Mouse (Mus musculus) macrophage (primary cell): ENCODE measurements around the gene Rfesd. TPM values are rescaled to one million over a fixed set of nuclear protein-coding genes. Genes with fewer than 3 reads are reported as not detected.

Source experiments
- H3K27ac ChIP-seq: fragments of 350-480 bp; formaldehyde crosslinking; 2 replicates; pipeline ENCODE4 v1.9.0; 2021
- H3K36me3 ChIP-seq: fragments of 350-480 bp; formaldehyde crosslinking; 2 replicates; pipeline ENCODE4 v1.9.0; 2021; ENCODE audit errors: inconsistent target
- H3K4me3 ChIP-seq: fragments of 350-480 bp; formaldehyde crosslinking; 2 replicates; pipeline ENCODE4 v1.9.0; 2021; ENCODE audit errors: inconsistent target
- H3K79me2 ChIP-seq: fragments of 350-480 bp; formaldehyde crosslinking; 2 replicates; pipeline ENCODE4 v1.9.0; 2021; ENCODE audit errors: inconsistent target
- WGBS: methylation state at CpG from one replicate; pipeline ENCODE4 v1.1.7; 2026; ENCODE audit warnings: inconsistent platforms; ENCODE audit not compliant: missing documents; 5-methylcytosine and 5-hydroxymethylcytosine counted together
- polyA plus RNA-seq: library from polyadenylated mRNA; stranded (reverse); fragments of 250-400 nt; gene quantifications from 3 replicates; pipeline ENCODE4 v1.2.4, GENCODE M21; 2018; ENCODE audit warnings: inconsistent platforms

Rfesd gene
- polyA plus RNA-seq, 1 experiment from 2014 or later: 15.2 TPM

- Histone ChIP-seq H3K79me2 (peaks cover 8% of the 10 kb centered on the region; the same call in 1 of the 2 replicates), H3K4me3 (no peak overlapping the region), H3K36me3 (no peaks in the 10 kb centered on the region), H3K27ac (no peak overlapping the region)
- WGBS: 78% methylated on average over 2 of the region's 2 CpGs
Measured at GRCm38 (mm10) chr13:76021782-76022181, 3.3 kb upstream of the Rfesd start.

GRCm38 (mm10) chr13:76018844-76019400, 403 bp upstream of the Rfesd start:
- Histone ChIP-seq H3K36me3 (no peaks in the 10 kb centered on the region), H3K79me2 (peaks cover 11% of the 10 kb centered on the region; the same call in 1 of the 2 replicates), H3K4me3 (peak overlapping the region; percentile 66), H3K27ac (peak overlapping the region; percentile 57)
- WGBS: 12% methylated on average over 5 of the region's 5 CpGs

GRCm38 (mm10) chr13:76017465-76017864, 1.1 kb downstream of the Rfesd start:
- H3K79me2 ChIP-seq: peaks cover 11% of the 10 kb centered on the region; the same call in 1 of the 2 replicates
- H3K36me3 ChIP-seq: no peaks in the 10 kb centered on the region
- peak overlapping the region; percentile 92 for H3K27ac ChIP-seq
- 33% methylated on average over 3 of the region's 4 CpGs for WGBS
- H3K4me3 ChIP-seq: peak overlapping the region; percentile 87

GRCm38 (mm10) chr13:76014511-76014910, 4.0 kb downstream of the Rfesd start:
- WGBS: 63% methylated on average over 2 of the region's 2 CpGs
- Histone ChIP-seq H3K79me2 (peaks cover 11% of the 10 kb centered on the region; the same call in 1 of the 2 replicates), H3K27ac (no peak overlapping the region), H3K36me3 (no peaks in the 10 kb centered on the region), H3K4me3 (no peak overlapping the region)

GRCm38 (mm10) chr13:76003272-76003671, 15.2 kb downstream of the Rfesd start:
- Histone ChIP-seq H3K79me2 (no peaks in the 10 kb centered on the region), H3K27ac (no peak overlapping the region), H3K36me3 (peaks cover 5% of the 10 kb centered on the region; the same call in 1 of the 2 replicates), H3K4me3 (no peak overlapping the region)
- 98% methylated on average over 3 of the region's 3 CpGs for WGBS

- H3K79me2 ChIP-seq: no peaks in the 10 kb centered on the region
- peak overlapping the region; percentile 59 for H3K27ac ChIP-seq
- WGBS: 13% methylated on average over 9 of the region's 9 CpGs
- H3K4me3 ChIP-seq: peak overlapping the region; percentile 0; the same call in 1 of the 2 replicates
- H3K36me3 ChIP-seq: no peaks in the 10 kb centered on the region
Measured at GRCm38 (mm10) chr13:75992169-75993028, 26.1 kb downstream of the Rfesd start.

- H3K27ac ChIP-seq: no peak overlapping the region
- WGBS: 88% methylated on average over 1 of the region's 1 CpGs
- H3K36me3 ChIP-seq: no peaks in the 10 kb centered on the region
- H3K4me3 ChIP-seq: no peak overlapping the region
- no peaks in the 10 kb centered on the region for H3K79me2 ChIP-seq
Measured at GRCm38 (mm10) chr13:75988096-75988495, 30.4 kb downstream of the Rfesd start.

- H3K27ac ChIP-seq: no peak overlapping the region
- H3K79me2 ChIP-seq: no peaks in the 10 kb centered on the region
- H3K4me3 ChIP-seq: no peak overlapping the region
- no peaks in the 10 kb centered on the region for H3K36me3 ChIP-seq
Measured at GRCm38 (mm10) chr13:75981901-75982300, 36.6 kb downstream of the Rfesd start.

- Histone ChIP-seq H3K4me3 (no peak overlapping the region), H3K27ac (no peak overlapping the region)
- WGBS: 100% methylated on average over 2 of the region's 2 CpGs
Measured at GRCm38 (mm10) chr13:75976649-75977048, 41.9 kb downstream of the Rfesd start.

GRCm38 (mm10) chr13:75976218-75976617, 42.3 kb downstream of the Rfesd start:
- H3K36me3 ChIP-seq: no peaks in the 10 kb centered on the region
- no peak overlapping the region for H3K4me3 ChIP-seq
- WGBS: 96% methylated on average over 2 of the region's 2 CpGs
- no peak overlapping the region for H3K27ac ChIP-seq
- no peaks in the 10 kb centered on the region for H3K79me2 ChIP-seq

More at GRCm38 (mm10) chr13:75976649-75977048, 41.9 kb downstream of the Rfesd start:
- no peaks in the 10 kb centered on the region for H3K79me2 ChIP-seq
- no peaks in the 10 kb centered on the region for H3K36me3 ChIP-seq

GRCm38 (mm10) chr13:75975629-75976028, 42.9 kb downstream of the Rfesd start:
- Histone ChIP-seq H3K27ac (no peak overlapping the region), H3K79me2 (no peaks in the 10 kb centered on the region), H3K36me3 (no peaks in the 10 kb centered on the region), H3K4me3 (no peak overlapping the region)
- 75% methylated on average over 1 of the region's 1 CpGs for WGBS

- no peaks in the 10 kb centered on the region for H3K36me3 ChIP-seq
- no peak overlapping the region for H3K4me3 ChIP-seq
- no peaks in the 10 kb centered on the region for H3K79me2 ChIP-seq
- H3K27ac ChIP-seq: no peak overlapping the region
- 81% methylated on average over 2 of the region's 2 CpGs for WGBS
Measured at GRCm38 (mm10) chr13:75974481-75974880, 44.0 kb downstream of the Rfesd start.

- H3K27ac ChIP-seq: no peak within 1 kb of the TSS
- WGBS: 100% methylated on average over 1 of the region's 1 CpGs
- no peak within 1 kb of the TSS for H3K4me3 ChIP-seq
- no peaks in the 10 kb centered on the region for H3K36me3 ChIP-seq
- H3K79me2 ChIP-seq: no peaks in the 10 kb centered on the region
Measured at GRCm38 (mm10) chr13:75966850-75967249, 51.7 kb downstream of the Rfesd start, which contains the start of gene Spata9. Spata9 (plus strand) TSS chr13:75967150.

GRCm38 (mm10) chr13:75955357-75955992, 63.0 kb downstream of the Rfesd start:
- Histone ChIP-seq H3K36me3 (no peaks in the 10 kb centered on the region), H3K27ac (no peak overlapping the region), H3K79me2 (no peaks in the 10 kb centered on the region), H3K4me3 (no peak overlapping the region)
